Mouse (Mus musculus) adrenal gland, adult (tissue): ENCODE results near the gene Vwf.

Experiments
- DNase-seq, 2 experiments: peaks; one replicate each; pipeline ENCODE4 v3.0.0; 2022 to 2023; ENCODE audit warnings: low spot score in 1 of 2; ENCODE audit not compliant: inconsistent age in 2 of 2

Gene Vwf

DNA sequence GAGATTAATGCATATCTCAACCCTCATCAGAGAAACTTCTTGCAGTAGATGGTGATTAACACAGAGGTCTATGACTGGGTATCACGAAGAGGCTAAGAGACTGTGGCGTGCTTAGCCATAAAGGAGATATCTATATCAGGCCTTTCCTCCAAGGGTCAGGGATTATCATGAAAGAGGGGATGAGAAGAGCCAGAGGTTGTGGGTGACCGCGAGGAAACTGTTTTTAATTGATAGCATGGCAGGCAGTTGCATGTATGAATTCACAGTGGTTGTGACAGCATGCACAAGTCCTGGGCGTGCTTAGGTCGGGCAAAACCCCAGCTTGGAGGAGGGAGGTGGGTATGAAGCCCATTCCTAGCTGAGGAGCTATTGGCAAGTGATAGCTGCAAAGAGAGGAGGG, 5.3 kb upstream of the Vwf start:
- no peak for DNase-seq

DNA sequence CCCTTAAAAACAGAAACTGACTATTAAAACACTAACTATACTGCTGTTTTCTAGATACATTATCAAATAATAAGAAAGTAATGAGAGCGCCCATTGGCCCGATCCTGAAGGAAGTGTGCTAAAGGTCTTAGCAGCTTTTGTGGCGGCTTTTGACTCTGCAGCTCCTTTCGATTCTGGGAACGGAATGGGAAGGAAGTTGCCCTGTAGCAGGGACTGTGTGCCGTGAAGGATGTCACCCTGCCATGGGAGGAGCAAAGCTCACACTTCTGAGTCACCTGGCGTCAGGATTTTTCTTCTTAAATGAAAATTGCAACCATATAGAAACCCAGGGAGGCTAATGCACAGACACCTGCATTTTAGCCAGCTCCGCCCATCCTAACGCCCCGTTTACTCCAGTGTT, 1.8 kb downstream of the Vwf start:
- DNase-seq = no peak

DNA sequence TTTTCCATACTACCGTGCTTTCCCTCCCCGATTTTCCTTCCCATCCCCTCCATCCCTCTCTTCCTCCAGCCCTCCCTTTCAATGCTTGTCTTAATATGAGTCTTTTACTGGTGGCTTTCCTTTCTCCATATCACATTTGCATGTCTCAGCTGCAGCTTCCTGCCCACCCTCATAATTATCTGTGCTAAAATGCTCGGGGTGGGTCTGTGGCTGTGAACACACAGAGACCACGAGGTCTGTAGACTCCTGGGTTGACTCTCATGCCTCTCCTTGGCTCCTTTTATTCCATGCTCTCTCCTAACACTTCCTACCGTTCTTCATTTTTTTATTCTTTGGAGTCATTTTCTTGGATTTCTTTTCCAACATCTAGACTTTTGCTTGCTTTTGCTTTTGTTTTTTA, 3.6 kb downstream of the Vwf start:
- no peak for DNase-seq

DNA sequence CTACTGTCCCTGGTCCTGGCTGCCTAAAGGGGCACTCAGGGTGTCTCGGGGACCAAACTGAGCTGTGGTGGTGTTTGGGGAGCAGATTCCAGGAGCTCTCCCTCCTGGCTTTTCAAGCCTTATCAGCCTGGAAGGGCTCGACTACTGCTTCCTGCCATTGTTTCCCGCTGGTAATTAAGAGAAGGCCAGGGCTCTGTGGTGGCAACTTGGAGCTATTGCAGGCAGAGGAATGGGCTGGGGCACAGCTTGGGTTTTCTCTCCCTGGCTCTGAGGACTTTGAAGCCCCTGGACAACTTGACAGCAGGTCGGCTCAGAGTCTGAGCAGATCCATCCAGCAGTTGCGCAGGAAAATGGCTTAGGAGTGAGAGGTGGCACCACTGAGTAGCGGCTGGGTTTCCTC, 6.2 kb downstream of the Vwf start:
- no peak for DNase-seq

DNA sequence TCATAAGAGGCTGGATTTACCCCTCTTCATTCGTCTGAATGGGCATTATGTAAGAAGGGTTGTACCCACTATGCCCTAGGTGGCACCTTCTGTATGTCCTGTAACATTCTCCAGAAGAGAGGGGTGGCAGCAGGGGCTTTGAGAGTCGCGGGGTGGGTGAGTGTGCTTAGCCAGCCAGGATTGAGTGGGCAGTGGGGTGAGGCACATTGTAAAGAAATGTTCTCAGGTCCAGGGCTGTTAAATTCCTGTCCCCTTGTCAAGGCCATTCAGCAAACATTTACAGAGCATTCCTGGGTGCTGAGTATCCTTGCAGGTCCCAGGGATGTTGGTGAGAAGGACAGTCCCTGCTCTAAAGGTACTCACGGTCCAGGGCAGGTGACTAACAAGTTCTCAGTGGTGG, 7.0 kb downstream of the Vwf start:
- DNase-seq = no peak

DNA sequence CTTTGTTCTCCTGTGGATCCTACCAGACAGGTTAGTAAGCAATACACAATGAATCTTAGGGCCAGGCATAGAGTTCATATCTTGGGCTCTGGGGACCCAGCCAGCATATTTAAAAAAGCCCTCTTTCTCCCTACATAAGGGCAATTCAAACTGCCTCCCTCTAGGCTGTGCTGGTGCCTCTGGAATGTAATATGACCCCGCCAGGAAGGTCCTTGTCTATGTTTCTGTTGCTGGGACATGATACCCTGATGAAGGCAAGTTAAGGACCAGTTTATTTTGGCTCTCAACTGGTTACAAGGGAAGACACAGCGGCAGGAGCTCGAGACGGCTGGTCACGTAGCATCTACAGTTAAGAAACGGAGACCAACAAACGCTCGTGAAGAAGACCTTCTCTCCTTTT, 12.3 kb downstream of the Vwf start:
- no peak for DNase-seq

DNA sequence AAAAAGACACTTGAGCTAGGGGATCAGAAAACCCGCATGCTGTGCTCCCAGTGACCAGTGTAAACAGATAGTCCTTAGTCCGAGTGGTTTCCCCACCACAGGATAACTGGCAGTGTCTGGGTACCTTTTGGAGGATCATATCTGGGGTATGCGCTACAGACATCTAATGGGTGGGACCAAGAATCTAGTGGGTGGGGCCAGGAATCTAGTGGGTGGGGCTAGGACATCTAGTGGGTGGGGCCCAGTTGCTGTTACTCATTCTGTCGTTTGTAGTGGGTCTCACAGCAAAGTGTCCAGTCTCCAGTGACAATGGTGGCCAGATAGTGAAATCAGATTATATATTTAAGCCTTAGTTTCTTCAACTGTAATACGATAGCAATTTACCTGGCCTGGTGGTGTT, 14.5 kb downstream of the Vwf start:
- DNase-seq = no peak

DNA sequence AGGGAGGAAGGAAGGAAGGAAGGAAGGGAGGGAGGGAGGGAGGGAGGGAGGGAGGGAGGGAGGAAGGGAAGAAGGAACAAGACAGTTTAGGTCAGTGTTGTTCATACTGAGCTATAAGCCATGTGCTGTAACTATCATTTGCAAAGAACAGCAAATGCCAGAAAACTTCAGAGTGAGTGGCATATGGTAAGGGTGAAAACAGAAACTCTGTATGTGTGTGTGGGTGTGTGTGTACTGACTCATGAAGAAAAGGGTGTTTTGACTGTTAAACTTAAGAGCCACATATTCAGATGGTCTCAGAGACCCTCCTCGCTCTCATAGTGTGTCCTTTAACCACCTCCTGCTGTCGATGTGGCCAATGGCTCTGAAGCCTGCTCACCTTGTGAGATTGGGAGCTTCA, 14.9 kb downstream of the Vwf start:
- DNase-seq = no peak

DNA sequence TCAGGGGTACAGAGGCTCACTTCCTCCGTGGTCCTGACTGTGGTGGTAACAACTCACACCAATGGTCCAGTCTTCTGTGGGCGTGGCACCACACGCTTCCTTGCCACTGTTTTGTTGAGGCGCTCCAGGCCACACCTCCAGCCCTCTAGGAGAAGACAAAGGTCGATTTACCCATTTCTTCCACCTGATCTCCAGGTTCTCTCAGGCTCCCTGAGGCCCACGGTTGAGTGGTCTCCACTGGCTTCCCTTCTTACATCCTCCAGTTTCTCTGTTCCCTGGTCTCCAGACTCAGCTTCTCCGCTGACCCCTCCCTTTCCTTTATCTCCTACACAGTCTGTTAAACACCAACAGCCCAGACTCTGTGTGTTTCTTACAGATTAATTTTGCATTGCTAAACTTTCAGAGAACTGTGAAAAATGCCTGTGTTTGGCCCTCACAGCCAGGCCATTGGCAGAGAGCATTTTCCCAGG, 18.3 kb downstream of the Vwf start:
- DNase-seq = no peak

DNA sequence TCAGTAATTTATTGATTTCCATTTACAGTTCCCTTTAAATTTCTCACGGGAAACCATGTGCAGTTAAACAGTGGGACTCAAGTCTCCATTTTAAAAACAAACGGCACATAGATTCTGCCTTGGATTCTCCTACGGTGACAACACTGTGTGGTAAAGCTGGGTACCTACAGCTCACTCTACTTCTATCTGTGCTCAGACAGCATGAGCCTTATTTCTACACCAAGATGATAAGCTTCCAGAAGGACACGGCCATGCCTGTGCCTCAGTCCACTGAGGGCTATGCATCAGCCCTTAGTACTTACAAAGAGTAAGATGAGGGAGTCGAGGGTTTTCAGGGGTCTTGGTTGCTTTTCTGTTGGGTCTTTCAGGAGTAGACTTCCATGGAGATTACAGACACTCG, 18.8 kb downstream of the Vwf start:
- DNase-seq = no peak

DNA sequence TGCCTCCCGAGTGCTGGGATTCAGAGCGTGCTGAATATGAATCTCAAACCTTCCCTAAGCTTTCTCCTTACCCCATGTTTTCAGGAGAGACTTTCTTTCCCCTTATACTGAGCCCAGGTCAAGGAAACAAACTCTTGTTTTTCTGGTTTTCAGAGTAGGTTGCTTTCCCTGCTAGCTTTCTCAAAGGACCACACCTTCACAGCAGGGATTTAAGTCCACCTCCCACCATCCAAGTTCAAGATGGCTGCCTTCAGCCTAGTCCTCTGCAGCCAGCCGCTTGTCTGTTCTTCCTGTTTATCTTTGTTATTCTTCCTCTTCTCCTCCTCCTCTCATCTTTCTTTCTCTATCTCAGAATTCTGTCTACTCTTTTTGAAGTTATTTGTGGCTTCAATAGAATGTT, 20.1 kb downstream of the Vwf start:
- no peak for DNase-seq

DNA sequence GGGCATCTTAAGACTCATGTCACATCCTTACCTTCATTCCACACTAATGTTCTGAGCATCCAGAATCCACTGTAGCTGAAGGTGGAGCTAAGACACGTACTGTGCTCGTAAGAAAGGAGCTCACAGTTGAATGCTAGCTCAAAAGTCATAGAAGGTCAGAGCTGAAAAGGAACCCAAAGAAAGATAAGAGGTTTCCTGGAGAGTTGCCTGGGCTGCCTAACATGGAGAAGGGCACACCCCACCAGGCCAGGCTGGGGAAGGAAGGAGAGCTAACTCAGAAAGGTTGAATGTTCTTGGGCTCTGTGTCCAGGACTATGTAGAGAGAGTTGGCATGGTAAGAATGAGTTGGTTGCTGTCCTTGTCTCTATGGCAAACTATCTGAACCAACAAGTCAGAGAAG, 21.8 kb downstream of the Vwf start:
- DNase-seq = no peak

DNA sequence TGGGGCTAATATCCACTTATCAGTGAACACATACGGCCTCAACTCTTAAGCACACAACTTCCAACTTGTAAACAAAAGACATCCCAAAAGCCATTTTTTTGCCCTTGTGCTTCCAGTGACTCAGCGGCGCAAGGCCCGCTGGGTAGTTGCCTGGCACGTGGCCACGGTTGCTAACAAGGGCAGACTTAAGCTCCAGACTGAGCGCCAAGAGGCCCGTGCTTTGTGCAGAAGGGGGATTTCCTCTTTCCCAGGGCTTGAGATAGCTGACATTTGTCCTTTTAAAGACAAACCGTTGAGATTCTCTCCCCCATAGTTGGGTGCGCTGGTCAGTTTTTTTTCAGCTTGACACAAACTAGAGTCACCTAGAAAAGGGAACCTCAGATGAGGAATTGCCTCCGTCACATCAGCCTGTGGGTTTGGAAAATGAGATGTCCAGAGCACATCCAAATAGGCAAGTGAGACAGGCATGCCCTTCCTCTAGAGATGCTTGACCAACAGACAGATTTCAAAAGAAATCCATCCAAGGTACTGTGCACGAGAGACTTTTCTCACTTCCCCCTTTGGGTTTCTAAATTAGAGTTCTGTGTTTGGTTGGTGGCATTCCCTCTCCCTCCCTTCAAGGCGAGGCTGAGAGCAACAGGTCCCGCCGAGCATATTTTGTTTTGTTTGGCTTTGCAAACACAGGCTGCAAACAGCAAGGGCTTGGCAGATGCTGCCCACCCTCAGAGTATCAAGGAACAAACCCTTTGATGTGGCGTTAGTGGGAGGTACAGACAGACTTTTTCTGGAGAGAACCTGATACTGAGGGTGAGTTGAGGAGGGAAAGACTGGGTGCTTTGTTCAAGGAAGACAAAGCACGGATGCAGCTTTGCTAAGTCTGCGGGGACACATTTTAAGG, 26.0 kb downstream of the Vwf start:
- DNase-seq = peak; percentile 85 to 94

DNA sequence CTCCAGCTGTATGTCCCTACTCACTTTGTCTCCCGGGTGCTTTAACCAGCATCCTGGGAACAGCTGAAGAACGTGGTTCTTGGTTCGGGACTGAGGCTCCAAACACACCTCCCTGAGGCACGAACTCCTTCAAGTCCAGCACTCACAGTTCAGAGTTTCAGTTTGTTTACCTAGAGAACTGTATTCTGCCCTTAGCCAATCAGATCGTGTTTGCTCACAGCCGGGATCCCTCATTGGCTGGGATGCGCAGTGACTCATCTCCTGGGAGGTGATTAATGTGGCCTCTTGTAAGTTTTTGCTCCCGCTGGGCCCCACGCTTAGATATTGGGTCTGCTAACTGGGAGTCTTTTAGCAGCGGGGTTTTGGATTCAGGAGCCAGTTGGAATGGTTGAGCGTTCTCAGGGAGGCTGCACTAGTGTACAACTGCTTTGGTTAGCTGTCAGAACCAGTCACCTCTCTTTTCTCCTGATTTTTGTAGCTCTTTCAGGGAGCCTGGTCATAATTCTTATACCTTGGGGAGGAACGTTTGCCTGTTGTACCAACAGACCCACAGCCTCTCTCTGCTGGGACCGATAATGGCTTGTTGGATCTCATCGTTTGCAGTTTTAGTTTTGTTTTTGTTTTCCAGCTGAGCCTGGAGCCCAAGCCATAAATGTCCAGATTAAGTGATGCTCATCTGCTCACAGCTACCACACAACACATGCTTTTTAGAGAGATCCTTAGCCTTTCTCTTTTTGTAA, 26.8 kb downstream of the Vwf start:
- DNase-seq = peak; percentile 88 to 95

DNA sequence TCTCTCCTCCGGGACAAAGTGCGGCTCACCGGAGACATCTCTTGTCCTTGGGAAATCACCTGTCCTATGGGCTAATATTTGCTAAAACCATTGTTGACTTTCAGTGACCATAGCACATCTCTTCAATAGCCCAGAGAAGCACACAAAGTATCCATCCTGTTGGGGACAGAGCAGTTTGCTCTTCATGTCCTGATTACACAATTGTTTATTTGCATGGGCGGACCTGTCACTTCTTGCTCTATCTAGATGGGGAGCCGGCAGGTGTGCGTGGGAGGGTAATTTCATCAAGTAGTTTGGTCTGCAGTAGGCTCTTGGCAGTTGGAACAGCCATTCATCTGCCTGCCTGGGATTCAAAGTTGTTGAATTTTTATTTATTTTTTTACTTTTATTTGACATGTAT, 28.5 kb downstream of the Vwf start:
- no peak for DNase-seq

DNA sequence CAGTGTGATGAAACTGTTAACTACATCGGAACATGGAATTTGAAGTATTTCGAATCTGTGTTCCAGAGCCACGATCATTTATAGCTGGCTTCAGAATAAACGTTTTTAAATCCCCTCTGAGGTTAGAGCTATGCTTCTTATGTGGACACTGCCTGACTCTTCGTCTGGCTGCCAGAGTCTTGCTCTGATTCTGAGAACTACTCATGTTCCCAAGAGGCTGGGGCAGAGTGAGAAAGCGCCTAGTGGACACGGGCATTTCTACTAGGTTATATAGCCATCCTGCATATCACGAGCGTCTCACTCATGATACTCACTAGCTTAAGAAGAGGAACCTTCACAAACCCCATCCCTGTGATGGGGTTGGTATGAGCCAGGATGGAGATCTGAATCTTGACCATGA, 30.7 kb downstream of the Vwf start:
- no peak for DNase-seq

DNA sequence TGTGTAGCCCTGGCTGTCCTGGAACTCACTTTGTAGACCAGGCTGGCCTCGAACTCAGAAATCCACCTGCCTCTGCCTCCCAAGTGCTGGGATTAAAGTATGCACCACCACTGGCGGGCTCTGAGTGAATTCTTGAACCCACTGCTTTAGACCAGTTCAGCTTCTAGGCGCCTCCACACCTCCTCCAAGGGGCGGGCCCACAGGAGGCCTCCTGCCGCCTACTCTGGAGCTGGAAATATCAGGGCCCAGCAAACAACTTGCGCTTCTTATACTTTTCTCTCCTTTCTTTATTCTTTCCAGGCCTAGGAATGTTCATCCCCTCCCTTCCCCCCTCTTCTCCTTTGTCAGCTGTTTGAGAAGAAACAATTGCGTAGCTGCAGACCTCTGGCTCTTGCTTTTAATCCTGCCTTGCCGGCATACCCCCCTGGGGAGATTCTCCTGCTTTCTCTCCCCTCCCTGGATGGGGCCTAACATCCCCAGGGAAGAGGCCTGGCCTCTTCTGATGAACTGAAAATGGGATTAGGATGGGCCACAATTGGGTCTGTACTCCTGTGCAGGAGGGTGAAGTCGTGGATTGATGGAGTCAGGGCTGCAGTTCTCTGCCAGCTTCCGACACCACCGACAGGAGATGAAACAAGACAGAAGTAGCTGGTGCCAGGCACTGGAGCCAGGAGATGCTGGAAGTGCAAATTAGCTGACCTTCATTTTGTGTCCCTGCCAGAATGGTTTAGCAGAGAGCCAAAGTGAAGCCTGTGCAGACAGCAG, 31.5 kb downstream of the Vwf start:
- DNase-seq = peak in 1 of 2 experiments; percentile 33

DNA sequence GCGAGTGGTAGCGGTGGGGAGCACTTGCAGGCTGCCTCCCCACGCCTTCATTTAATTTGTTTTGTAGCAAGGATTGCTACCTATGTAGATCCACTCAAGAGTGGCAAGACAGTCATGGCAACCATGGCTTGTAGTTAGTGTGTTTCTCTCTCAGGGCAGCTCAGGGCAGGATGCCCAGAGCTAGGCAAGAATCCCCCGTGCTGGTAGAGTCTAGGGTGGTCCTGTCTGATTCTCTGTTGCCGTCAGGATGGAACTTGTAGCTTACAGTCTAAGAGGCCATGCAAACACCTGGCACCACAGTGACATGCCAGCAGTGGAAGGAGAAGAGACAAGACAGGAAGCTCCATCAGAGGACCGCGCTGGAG, 32.1 kb downstream of the Vwf start:
- DNase-seq = no peak

DNA sequence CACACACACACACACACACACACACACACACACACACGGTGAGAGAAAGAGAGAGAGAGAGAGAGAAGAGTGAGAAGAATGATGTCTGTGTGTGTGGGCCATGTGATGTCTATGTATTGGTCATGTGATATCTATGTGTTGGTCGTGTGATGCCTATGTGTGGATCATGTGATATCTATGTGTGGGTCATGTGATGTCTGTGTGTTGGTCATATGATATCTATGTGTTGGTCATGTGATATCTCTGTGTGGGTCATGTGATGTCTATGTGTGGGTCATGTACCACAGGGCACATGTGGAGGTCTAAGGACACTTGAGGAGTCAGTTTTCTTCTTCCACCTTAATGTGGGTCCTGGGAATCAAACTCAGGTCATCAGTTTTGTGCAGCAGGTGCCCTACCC, 33.3 kb downstream of the Vwf start:
- DNase-seq = no peak

DNA sequence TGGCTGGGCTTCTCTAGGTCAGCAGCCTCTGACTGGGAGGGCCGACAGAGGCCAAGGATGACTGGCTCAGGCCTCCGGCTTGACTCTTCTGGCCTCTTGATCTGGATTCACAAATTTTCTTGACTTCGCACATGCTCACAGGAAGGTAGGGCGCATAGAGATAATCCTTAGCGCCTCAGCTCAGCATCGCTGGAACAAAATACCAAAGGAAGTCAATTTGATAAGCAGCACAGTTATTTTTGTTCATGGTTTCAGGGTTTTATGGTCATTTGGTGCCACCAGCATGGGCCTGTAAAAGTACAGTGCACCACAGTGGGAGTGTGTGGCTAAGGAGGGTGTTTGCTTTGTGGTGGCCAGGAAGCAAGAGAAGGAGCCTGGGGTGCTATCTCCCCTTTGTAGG, 37.1 kb downstream of the Vwf start:
- DNase-seq = no peak

DNA sequence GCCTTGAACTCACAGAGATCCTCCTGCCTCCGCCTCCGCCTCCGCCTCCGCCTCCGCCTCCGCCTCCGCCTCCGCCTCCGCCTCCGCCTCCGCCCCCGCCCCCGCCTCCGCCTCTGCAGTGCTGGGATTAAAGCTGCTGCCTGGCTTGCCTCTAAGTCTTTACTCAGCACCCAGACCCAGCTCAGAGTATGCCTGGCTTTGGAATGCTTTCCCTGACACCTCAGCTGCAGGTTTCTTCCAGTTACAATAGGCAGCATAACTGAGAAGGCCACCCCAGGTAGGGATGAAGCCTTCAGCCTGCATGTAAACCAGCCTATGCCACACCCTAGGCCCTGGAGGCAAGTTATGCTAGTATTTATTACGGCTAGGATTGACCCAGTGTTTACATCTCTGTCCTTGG, 37.7 kb downstream of the Vwf start:
- no peak for DNase-seq

DNA sequence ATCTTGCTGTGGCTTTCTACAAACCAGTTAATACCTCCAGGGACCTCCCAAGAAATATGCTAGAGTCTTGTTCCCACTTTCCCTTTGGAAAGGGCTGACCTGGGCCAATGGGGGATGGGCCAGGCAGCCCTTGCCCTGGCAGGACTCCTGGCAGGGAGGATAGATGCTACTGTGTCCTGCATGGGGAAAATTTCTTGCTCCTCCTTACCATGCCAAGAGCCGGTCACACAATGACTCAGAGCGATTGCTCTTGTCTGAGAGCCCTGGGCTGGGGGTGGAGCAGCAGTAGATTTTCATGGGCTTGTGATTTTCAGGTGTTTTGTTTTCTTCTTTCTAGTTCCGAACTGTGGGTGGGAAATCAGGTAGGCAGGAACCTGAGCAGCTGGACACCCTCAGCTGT, 39.0 kb downstream of the Vwf start:
- DNase-seq = peak in 1 of 2 experiments; percentile 62
